Mouse (Mus musculus): ENCODE results near the gene Cpn2.

The Cpn2 gene

GRCm38 (mm10) chr16:30238791-30239190, 28.5 kb downstream of the Cpn2 start:
- DNase-seq (ENCODE audit: low spot score): no peak

- DNase-seq (ENCODE audit: low spot score): peak; percentile 95
Measured at GRCm38 (mm10) chr16:30236091-30236699, 31.1 kb downstream of the Cpn2 start.

DNA sequence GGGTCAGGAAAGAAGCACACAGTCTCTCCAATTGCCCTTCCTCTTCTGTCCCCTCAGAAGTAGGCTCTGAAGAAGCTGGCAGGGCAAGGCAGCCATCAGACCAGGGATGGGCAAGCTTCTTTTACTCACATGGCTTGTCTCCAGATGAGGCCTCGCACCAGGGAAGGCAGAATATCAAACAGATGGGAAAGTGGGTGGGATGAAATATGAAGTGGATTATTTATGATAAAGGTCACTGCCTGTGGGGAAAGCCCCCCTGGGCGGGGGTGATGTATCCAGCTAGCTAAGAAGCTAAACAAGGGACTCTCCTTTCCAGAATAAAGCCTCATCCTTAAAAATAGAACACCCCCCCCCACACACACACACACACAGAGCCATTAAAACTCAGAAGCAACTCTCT, 31.7 kb downstream of the Cpn2 start:
- peak; percentile 35 for DNase-seq (ENCODE audit: low spot score)

- DNase-seq (ENCODE audit: low spot score): no peak
Measured at GRCm38 (mm10) chr16:30234636-30235546, 32.4 kb downstream of the Cpn2 start.

DNA sequence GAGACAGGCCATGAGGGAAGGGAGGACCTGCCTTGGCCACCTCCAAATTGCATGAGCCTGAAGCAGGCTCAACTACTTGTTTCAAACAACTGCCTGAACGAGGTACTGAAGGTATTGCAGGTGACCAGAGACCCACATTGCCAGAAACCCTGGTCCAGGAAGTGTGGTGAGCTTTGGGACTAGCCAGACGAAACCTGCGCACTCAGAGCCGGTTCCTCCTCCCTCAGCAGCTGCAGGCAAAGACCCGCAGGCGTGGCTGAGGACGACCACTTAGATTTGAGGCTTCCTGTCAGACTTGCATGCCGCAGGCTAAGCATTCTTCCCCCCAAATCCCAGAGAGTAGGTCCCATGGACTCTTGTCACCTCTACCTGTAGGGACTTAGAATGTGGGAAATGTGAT, 33.2 kb downstream of the Cpn2 start:
- no peak for DNase-seq (ENCODE audit: low spot score)

DNA sequence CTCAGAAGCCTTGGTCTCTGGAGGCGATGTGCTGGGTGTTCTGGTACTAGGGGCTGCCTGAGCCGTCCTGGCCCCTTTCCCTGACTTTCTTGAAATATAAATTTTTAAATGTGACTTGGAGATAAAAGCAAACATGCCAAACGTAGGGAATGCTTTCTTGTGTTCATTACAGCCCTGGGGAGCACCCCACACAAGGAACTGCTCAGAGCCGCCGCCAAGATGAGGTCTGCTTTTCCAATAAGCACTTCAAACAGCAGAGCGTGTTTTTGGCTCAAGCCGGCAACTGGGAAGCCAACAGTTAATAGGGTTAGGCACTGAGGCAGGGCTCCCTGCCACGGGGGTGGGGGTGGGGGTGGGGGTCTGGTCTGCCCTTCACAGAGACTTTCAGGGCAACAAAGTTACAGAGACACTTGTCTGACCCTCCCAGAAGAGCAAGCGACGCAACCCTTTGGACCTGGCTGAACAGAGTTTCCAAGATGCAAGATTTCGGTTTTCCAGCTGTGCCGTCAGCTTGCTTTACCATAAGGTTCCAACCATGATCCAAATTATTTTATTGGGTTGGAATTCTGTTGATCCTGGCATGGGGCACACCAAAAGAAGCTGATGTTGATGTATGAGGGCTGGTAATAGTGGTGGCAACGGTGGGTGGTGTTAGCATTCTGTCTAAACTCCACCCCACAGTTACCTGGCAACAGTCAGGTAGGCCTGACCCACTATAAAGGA, 35.3 kb downstream of the Cpn2 start:
- no peak for DNase-seq (ENCODE audit: low spot score)

GRCm38 (mm10) chr16:30227352-30227751, 39.9 kb downstream of the Cpn2 start:
- no peak for DNase-seq (ENCODE audit: low spot score)

DNA sequence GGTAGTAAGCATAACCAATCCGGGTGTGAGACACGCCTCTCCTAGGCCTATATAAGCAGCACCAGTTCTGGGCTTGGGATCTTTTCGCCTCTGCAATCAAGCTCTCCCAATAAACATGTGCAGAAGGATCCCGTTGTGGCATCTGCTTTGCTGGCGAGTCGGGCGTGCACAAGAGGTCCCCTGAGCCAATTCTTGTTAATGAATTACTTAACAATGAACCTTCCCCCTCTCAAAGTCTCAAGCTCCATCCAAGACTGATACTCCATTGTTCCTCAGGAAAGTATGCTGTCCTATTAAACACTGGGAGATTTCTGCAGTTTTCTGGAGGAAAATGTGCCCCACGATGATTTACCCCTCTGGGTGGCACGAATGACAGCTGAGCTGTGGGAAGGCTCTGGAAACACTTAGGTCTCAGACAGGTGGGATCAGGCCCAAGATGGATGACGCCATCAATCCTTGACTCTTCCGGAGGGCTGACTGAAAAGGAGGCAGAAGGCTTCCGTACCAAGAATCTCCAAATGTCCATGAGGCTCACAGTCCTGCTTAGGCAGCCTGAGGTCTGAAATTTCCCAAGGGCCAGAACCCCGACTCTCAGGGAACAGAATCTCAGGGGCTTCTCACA, 46.0 kb downstream of the Cpn2 start:
- DNase-seq (ENCODE audit: low spot score): no peak

DNA sequence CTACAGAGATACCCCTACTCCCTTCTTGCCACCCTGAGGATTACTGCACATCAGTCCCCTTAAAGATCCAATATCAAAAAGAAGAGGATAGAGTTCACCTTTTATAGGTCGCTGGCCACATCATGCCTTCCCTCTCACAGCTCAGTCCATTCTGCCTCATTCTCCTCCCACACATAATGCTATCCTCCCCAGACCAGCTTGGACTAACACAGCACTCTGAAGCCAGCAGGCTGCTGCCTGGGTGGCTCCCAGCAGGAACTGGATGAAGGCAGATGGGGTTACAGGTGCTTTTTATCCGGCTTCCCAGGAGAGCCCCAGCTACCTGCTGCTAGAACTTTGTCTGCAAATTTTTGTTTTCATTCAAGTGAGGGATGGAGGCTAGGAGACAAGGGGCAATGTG, 51.5 kb downstream of the Cpn2 start:
- no peak for DNase-seq (ENCODE audit: low spot score)

GRCm38 (mm10) chr16:30213644-30214043, 53.7 kb downstream of the Cpn2 start:
- no peak for DNase-seq (ENCODE audit: low spot score)

DNA sequence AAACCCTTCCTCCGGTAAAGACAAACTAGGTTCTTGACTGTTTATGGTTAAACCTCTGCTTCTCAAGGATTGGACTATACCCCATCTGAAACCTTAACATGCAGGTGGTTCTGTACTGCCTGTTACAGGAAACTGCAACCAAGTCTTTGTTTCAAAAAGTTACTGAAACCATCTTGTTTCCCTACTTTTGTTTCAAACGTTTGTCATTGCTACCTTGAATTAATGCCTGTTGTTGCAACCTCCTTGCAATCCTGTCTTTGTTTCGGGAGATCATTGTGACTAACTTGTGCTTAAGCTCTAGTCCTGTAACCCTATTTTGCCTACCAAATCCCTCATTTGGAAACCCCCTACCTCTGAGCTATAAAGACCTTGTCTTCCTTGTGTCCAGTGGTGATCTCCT, 55.3 kb downstream of the Cpn2 start:
- no peak for DNase-seq (ENCODE audit: low spot score)

- DNase-seq (ENCODE audit: low spot score): no peak
Measured at GRCm38 (mm10) chr16:30209264-30209663, 58.0 kb downstream of the Cpn2 start.

DNA sequence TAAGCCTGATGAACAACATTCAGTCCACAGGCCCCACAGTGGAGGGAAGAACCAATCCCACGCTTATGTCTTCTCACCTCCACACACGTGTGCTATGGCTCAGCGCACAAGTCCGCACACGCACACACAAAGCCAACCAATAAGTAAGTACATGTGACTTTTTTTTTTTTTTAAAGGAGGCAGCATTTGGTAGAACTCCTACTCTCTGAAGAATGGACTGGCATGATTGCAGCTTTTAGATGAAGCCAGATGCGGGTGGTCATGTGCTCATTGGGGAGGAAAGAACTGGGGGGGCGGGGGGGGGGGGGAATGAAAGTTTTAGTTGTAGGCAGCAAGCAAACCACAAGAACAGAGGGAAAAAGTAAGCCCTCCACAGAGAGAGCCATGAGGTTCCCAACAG, 59.3 kb downstream of the Cpn2 start:
- no peak for DNase-seq (ENCODE audit: low spot score)

DNA sequence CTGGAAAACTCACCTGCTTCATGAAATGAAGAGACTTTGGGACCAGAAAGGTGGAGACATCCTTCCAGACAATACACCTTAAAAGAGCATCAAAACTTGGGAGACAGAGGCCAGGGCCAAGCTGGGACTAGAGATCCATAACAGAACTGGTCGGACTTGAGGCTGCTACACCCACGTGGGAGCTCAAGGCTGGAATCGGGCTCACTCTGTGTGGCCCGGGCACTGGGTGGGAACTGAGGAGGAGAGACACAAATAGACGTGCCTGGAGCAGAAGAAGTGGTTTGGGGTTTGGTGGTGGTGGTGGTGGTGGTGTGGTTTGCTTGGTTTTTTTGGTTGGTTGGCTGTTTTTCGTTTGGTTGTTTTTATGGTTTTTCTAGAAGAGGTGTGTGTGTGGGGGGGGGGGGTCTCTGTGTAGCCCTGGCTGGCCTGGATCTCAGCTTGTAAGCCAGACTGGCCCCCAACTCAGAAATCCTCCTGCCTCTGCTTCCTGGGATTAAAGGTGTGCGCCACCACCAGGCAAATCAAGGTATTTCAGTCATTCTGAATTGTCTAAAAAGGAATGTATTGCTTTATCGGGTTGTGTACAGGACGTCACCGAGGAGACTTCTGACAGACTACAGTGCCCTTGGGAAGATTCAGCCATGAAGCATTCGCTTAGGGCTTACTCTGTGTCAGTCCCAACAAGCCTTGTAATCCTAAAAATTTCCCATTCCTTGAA, 60.0 kb downstream of the Cpn2 start:
- DNase-seq (ENCODE audit: low spot score): no peak
